8 mouse cellular contexts compared by ENCODE assay signal in genomic region chr8:105937496-105938305, GRCm38 (mm10). TPM values are rescaled to one million over a fixed set of nuclear protein-coding genes. Genes with fewer than 3 reads are reported as not detected.
DNase-seq lines count a peak whose midpoint lies in the region; ATAC-seq and TF ChIP-seq lines count a peak whose summit lies in the region.

No protein-coding gene starts in this region.

- no peak for TF ChIP-seq POLR2A in myocyte (IDR thresholded peaks at IDR 0.05; ENCODE audit: insufficient read length, low read depth)

- H3K9me3 ChIP-seq in intestine, postnatal 0 days (ENCODE audit: control insufficient read depth), result no peaks in the 10 kb centered on the region
- H3K9me3 ChIP-seq in liver, embryonic 11.5 days (ENCODE audit: control insufficient read depth, low read length), result no peaks in the 10 kb centered on the region; the same call in 1 of the 2 replicates

- peak; percentile 30 for DNase-seq in urinary bladder, postnatal 14 days (ENCODE audit: low spot score)
- no peak for DNase-seq in urinary bladder, postnatal 10 days (ENCODE audit: low spot score)
- peak; percentile 64 for DNase-seq in cerebellum, adult 9-11 months
- peak; percentile 67 for DNase-seq in liver, embryonic 11.5 days (ENCODE audit: low spot score)
- peak; percentile 30 to 49 for DNase-seq in thymus, postnatal 10 days (ENCODE audit: low spot score in 2 of 2)

- peak overlapping the region; percentile 85 for H3K27ac ChIP-seq in intestine, postnatal 0 days (ENCODE audit: low read depth, low read length)
- peak overlapping the region; percentile 84 for H3K27ac ChIP-seq in liver, embryonic 11.5 days (ENCODE audit: low read depth, low read length)

- peak; percentile 52 for ATAC-seq in granulocyte monocyte progenitor cell, adult 5-6 weeks (replicated peaks; ENCODE audit: poor library complexity, severe bottlenecking)
- ATAC-seq in intestine, postnatal 0 days, result peak; percentile 41
- peak; percentile 14; the same call in 1 of the 2 replicates for ATAC-seq in liver, embryonic 11.5 days (replicated peaks; ENCODE audit: low FRiP score)

- H3K9ac ChIP-seq in intestine, postnatal 0 days (ENCODE audit: low read depth, low read length), result peak overlapping the region; percentile 74
- H3K9ac ChIP-seq in liver, embryonic 11.5 days (ENCODE audit: low read depth, low read length), result peak overlapping the region; percentile 78

- no peaks in the 10 kb centered on the region for H3K79me2 ChIP-seq in myocyte (ENCODE audit: control insufficient read depth, insufficient read depth)

- under 1% methylated on average over 33 of the region's 33 CpGs for WGBS in intestine, postnatal 0 days
- under 1% methylated on average over 33 of the region's 33 CpGs for WGBS in liver, embryonic 11.5 days

- peaks cover 23% of the 10 kb centered on the region; the same call in 1 of the 2 replicates for H3K36me3 ChIP-seq in intestine, postnatal 0 days (ENCODE audit: control insufficient read depth, insufficient read depth)
- peaks cover 18% of the 10 kb centered on the region for H3K36me3 ChIP-seq in liver, embryonic 11.5 days (ENCODE audit: control insufficient read depth, insufficient read depth, low read length)
- no peaks in the 10 kb centered on the region for H3K36me3 ChIP-seq in myocyte (ENCODE audit: control insufficient read depth, insufficient read depth)

- H3K4me1 ChIP-seq in intestine, postnatal 0 days (replicated peaks; ENCODE audit: control insufficient read depth, insufficient read depth, low read length), result no peaks in the 10 kb centered on the region
- peaks cover 28% of the 10 kb centered on the region for H3K4me1 ChIP-seq in liver, embryonic 11.5 days (replicated peaks; ENCODE audit: control insufficient read depth, insufficient read depth, low read length)

- no peaks in the 10 kb centered on the region for H3K27me3 ChIP-seq in intestine, postnatal 0 days (replicated peaks; ENCODE audit: control insufficient read depth, insufficient read depth, low read length)
- H3K27me3 ChIP-seq in liver, embryonic 11.5 days (replicated peaks; ENCODE audit: control insufficient read depth, insufficient read depth, low read length), result no peaks in the 10 kb centered on the region
- H3K27me3 ChIP-seq in myocyte (ENCODE audit: control insufficient read depth, insufficient read depth, insufficient read length), result no peaks in the 10 kb centered on the region

- peak overlapping the region; percentile 92 for H3K4me2 ChIP-seq in intestine, postnatal 0 days (replicated peaks; ENCODE audit: low read depth)
- H3K4me2 ChIP-seq in liver, embryonic 11.5 days, result peak overlapping the region; percentile 92
- peak overlapping the region; percentile 95 for H3K4me2 ChIP-seq in myocyte (ENCODE audit: low read depth)

- TF ChIP-seq CTCF in intestine, postnatal 0 days (IDR thresholded peaks at IDR 0.05; ENCODE audit: low read depth), result 0 out of 2 replicates have a peak, but pooled peaks have one; percentile 2

- H3K4me3 ChIP-seq in intestine, postnatal 0 days (ENCODE audit: low read depth, low read length), result peak overlapping the region; percentile 93
- peak overlapping the region; percentile 85 for H3K4me3 ChIP-seq in liver, embryonic 11.5 days (ENCODE audit: low read depth, low read length)
- H3K4me3 ChIP-seq in myocyte, result peak overlapping the region; percentile 99

- H3ac ChIP-seq in myocyte (ENCODE audit: control insufficient read depth, insufficient read length), result peak overlapping the region; percentile 53

TF ChIP-seq in myocyte, 11 proteins besides CTCF, POLR2A, EP300 and RAD21:
- TF ChIP-seq TCF3 (IDR thresholded peaks at IDR 0.05; ENCODE audit: insufficient read length, low read depth) (no peak), SRF (IDR thresholded peaks at IDR 0.05; ENCODE audit: control insufficient read depth, insufficient read length, low read depth) (no peak), MYOG (IDR thresholded peaks at IDR 0.05; ENCODE audit: control insufficient read depth in 1 of 3, insufficient read depth in 1 of 3, insufficient read length in 2 of 3, low read depth in 2 of 3) (no peak), MAX (IDR thresholded peaks at IDR 0.05; ENCODE audit: low read depth) (no peak), E2F4 (IDR thresholded peaks at IDR 0.05; ENCODE audit: insufficient read depth) (no peak), USF1 (IDR thresholded peaks at IDR 0.05; ENCODE audit: low read depth) (no peak), MYOD1 (IDR thresholded peaks at IDR 0.05; ENCODE audit: control insufficient read depth in 1 of 3, insufficient read length in 2 of 3, low read depth in 2 of 3) (no peak), CEBPB (IDR thresholded peaks at IDR 0.05; ENCODE audit: insufficient read depth, poor library complexity, severe bottlenecking) (no peak), TCF12 (IDR thresholded peaks at IDR 0.05; ENCODE audit: insufficient read depth, poor library complexity, severe bottlenecking) (no peak), POLR2AphosphoS2 (IDR thresholded peaks at IDR 0.05; ENCODE audit: insufficient read length, low read depth) (no peak), REST (IDR thresholded peaks at IDR 0.05; ENCODE audit: insufficient read depth, insufficient read length) (no peak)

RNA-seq across cellular contexts. Expression of gene Psmb10, which starts 0.5 kb away (rescaled TPM):
- 176 and 220 TPM in 2 replicates for total RNA-seq in granulocyte monocyte progenitor cell, adult 5-6 weeks (2014; fragmentation: Nextera tagmentation)
- total RNA-seq in granulocyte monocyte progenitor cell, adult 5-6 weeks (2017), result 71.7 and 92.7 TPM in 2 replicates
- polyA plus RNA-seq in intestine, postnatal 0 days (2015; fragmentation: Nextera tagmentation; extraction: Ambion mirVana), result 186 and 204 TPM in 2 replicates
- polyA plus RNA-seq in liver, embryonic 11.5 days (2014; fragmentation: Nextera tagmentation; extraction: Ambion mirVana), result 142 and 160 TPM in 2 replicates
- polyA plus RNA-seq in myocyte (2012; fragmentation: generic; extraction: Trizol), result 60.0 TPM

RNA-seq across cellular contexts. Expression of gene Ctrl, which starts 4.0 kb away (rescaled TPM):
- total RNA-seq in granulocyte monocyte progenitor cell, adult 5-6 weeks (2014; fragmentation: Nextera tagmentation), result 2.9 and 5.5 TPM in 2 replicates
- total RNA-seq in granulocyte monocyte progenitor cell, adult 5-6 weeks (2017), result 2.7 TPM in 1 of 2 replicates, not detected in the other
- polyA plus RNA-seq in intestine, postnatal 0 days (2015; fragmentation: Nextera tagmentation; extraction: Ambion mirVana), result 0.63 and 1.4 TPM in 2 replicates
- 1.9 and 3.0 TPM in 2 replicates for polyA plus RNA-seq in liver, embryonic 11.5 days (2014; fragmentation: Nextera tagmentation; extraction: Ambion mirVana)
- 0.14 TPM for polyA plus RNA-seq in myocyte (2012; fragmentation: generic; extraction: Trizol)

RNA-seq across cellular contexts. Expression of gene Lcat, which starts 5.5 kb away (rescaled TPM):
- not detected in 2 replicates for total RNA-seq in granulocyte monocyte progenitor cell, adult 5-6 weeks (2014; fragmentation: Nextera tagmentation)
- total RNA-seq in granulocyte monocyte progenitor cell, adult 5-6 weeks (2017), result not detected in 2 replicates
- 0.20 and 0.37 TPM in 2 replicates for polyA plus RNA-seq in intestine, postnatal 0 days (2015; fragmentation: Nextera tagmentation; extraction: Ambion mirVana)
- 32.1 and 32.7 TPM in 2 replicates for polyA plus RNA-seq in liver, embryonic 11.5 days (2014; fragmentation: Nextera tagmentation; extraction: Ambion mirVana)
- polyA plus RNA-seq in myocyte (2012; fragmentation: generic; extraction: Trizol), result 1.1 TPM

RNA-seq across cellular contexts. Expression of gene Slc12a4, which starts 28.2 kb away (rescaled TPM):
- total RNA-seq in granulocyte monocyte progenitor cell, adult 5-6 weeks (2014; fragmentation: Nextera tagmentation), result 4.7 and 7.8 TPM in 2 replicates
- 1.6 and 6.8 TPM in 2 replicates for total RNA-seq in granulocyte monocyte progenitor cell, adult 5-6 weeks (2017)
- 6.8 and 8.0 TPM in 2 replicates for polyA plus RNA-seq in intestine, postnatal 0 days (2015; fragmentation: Nextera tagmentation; extraction: Ambion mirVana)
- polyA plus RNA-seq in liver, embryonic 11.5 days (2014; fragmentation: Nextera tagmentation; extraction: Ambion mirVana), result 25.6 and 25.8 TPM in 2 replicates
- polyA plus RNA-seq in myocyte (2012; fragmentation: generic; extraction: Trizol), result 95.7 TPM

RNA-seq across cellular contexts. Expression of gene Pskh1, which starts 37.5 kb away (rescaled TPM):
- 18.0 and 28.1 TPM in 2 replicates for total RNA-seq in granulocyte monocyte progenitor cell, adult 5-6 weeks (2014; fragmentation: Nextera tagmentation)
- total RNA-seq in granulocyte monocyte progenitor cell, adult 5-6 weeks (2017), result 19.7 and 20.6 TPM in 2 replicates
- polyA plus RNA-seq in intestine, postnatal 0 days (2015; fragmentation: Nextera tagmentation; extraction: Ambion mirVana), result 11.0 and 12.5 TPM in 2 replicates
- polyA plus RNA-seq in liver, embryonic 11.5 days (2014; fragmentation: Nextera tagmentation; extraction: Ambion mirVana), result 21.4 and 22.8 TPM in 2 replicates
- 16.1 TPM for polyA plus RNA-seq in myocyte (2012; fragmentation: generic; extraction: Trizol)

Comparison
In these comparisons a context has a peak if more than half of its experiments do, and no peak if none do; other contexts are left out.
1. RNA of gene Lcat, which starts 5.5 kb away (polyA plus RNA-seq): 32.1 to 32.7 TPM in liver, embryonic 11.5 days; 1.1 TPM in myocyte (single experiment) and 0.20 to 0.37 TPM in intestine, postnatal 0 days; every median in the first group is over 10 times any median in the second.
2. Peak in every context shown above with its lines, with median percentiles within 50 percentile points of each other: ATAC-seq, H3K4me2 ChIP-seq and H3K4me3 ChIP-seq.